Mouse (Mus musculus) olfactory bulb, adult 2 months (tissue): Measurements from ENCODE around the gene Necab2.

ENCODE experiments used
- CTCF ChIP-seq: fragments of 200-500 bp; IDR thresholded peaks from 2 replicates; pipeline ENCODE4 v1.5.1; 2012; ENCODE audit warnings: low read depth, mild to moderate bottlenecking, low read length, moderate library complexity; ENCODE audit not compliant: insufficient read depth
- POLR2A ChIP-seq: fragments of 200-500 bp; IDR thresholded peaks from 2 replicates; pipeline ENCODE4 v1.6.1; 2012; ENCODE audit warnings: mild to moderate bottlenecking, low read depth, low read length, moderate library complexity; ENCODE audit not compliant: insufficient read depth

- TF ChIP-seq POLR2A = no peak
- no peak for TF ChIP-seq CTCF
Observed at GRCm38 (mm10) chr8:119424740-119425139, 21.8 kb upstream of the Necab2 start.
